Mouse (Mus musculus) 416B (cell line): ENCODE measurements around the gene Lipe.
"Not testable (repeated sequence)": the region's sequence is repeated elsewhere in the genome, so short reads cannot be mapped to it uniquely, and the experiment has no call there.

ENCODE experiments used
- DNase-seq: peaks from one replicate; pipeline ENCODE4 v3.0.0; 2011; ENCODE audit warnings: low read depth

Lipe gene

DNA sequence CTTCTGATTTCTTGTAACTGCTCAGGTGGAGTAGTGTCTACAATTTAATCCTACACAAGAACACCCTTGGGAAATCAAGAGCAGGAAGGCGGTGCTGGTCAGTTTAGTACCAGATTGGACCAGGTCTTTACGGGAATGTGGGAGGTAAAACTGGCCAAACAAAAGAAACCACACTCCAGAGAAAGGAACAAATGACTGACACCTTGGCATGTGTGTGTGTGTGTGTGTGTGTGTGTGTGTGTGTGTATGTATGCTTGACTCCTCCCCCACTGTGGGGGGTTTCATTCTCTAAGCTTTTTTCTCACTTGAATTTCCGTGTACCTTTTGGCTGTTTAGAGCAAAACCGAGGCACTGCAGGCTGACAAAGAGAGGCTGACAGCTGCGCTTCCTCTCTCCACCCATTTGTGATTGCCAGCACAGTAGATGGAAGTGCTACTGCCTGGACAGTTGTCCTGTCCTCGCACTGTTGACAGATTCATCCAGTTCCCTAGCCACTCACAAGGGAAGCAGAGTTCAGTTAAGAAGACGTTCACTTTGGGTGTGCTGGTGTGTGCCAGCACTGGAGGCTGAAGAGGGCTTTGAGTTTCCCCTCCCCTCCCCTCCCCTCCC lies 14.4 kb upstream of the Lipe start, which contains the start of gene Cxcl17:
Cxcl17 (minus strand) TSS at position 54 of the 609 bp plus-strand sequence.
- DNase-seq: no peak

DNA sequence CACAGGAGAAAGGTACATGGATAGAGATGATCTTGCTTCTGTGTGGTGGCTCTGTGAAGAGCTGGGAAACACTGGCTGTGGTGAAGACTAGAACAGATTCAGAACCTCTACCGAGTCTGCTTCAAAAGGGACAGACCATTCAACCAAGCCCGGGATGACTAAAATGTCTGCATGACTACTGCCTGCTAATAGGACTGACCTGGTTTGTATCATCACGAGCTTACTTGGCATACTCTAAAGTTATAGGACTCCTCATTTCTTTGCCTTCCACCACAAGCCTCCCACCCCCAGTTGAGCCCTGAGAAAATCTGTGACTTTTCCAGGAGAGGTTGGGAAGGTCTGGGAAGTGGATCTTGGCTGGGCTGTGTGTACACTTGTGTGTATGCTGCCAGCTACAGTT lies 13.4 kb upstream of the Lipe start:
- DNase-seq: no peak

DNA sequence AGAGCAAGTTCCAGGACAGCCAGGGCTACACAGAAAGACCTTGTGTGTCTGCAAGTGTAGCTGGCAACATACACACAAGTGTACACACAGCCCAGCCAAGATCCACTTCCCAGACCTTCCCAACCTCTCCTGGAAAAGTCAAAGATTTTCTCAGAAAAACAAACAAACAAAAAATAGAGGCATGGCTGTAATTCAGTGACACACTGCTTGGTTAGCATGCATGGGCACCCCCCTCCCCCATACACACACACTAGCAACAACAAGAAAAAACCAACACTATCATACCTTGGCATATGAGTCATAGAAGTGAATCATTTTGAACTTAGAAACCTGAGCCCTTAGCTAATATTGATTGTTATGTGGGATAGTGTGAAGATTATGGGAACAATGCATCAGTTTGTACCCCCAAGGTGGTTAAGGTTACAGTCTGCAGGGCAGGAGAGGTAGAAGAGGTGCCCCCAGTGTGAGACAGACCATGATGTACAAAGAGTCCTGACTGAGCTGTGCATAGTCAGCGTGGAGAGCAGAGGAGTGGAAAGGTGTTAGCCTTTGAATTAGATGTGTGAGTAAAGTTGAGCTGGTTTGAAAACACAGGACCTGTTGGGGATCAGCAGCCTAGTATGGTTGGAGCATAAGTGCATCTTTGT lies 12.6 kb upstream of the Lipe start:
- DNase-seq: no peak

GRCm38 (mm10) chr7:25409114-25409760 lies 10.7 kb upstream of the Lipe start:
- peak; percentile 90 for DNase-seq

DNA sequence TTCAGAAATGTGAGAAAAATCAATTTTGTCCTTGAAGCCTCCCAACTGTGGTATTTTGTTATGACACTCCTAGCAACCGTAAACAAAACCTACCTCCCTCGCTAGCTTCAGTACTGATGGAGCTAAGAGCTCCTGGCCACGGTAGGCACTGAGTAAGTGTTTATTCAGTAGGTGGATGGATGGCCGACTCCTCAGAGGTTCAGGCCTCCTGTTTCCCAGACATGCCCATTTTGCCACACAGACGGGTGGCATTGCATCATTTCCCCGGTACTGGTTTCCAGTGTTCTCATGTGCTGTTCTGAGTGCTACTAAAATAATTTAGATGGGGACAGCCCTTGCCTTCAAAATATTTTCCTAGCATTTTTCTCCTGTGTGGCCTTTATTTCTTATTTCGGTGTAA lies 8.0 kb upstream of the Lipe start:
- peak; percentile 64 for DNase-seq

- peak; percentile 85 for DNase-seq
Measured at GRCm38 (mm10) chr7:25402671-25403101, 4.2 kb upstream of the Lipe start.

DNA sequence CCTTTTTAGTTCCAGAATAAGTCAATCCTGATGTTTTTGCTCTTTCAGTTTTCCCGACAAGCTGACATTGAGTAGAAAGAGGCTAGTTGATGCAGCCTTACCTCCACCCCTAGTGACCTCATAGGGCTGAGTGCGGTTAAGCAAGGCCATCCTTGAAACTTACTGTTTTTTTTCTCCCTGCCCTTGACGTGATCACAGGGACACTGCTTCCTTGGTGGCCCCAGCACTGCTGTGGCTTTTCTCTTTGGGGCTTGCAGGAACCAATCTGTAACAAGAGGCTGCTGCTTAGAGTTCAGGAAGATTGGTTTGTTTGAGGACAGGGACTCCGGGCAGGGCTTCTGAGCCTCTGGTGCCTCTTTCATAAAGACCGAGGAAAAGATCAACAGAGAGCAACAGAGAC lies 3.5 kb upstream of the Lipe start:
- no peak for DNase-seq

- no peak for DNase-seq
Measured at GRCm38 (mm10) chr7:25401551-25401950, 3.0 kb upstream of the Lipe start.

- DNase-seq: not testable (repeated sequence)
Measured at GRCm38 (mm10) chr7:25399028-25399427, 518 bp upstream of the Lipe start.

DNA sequence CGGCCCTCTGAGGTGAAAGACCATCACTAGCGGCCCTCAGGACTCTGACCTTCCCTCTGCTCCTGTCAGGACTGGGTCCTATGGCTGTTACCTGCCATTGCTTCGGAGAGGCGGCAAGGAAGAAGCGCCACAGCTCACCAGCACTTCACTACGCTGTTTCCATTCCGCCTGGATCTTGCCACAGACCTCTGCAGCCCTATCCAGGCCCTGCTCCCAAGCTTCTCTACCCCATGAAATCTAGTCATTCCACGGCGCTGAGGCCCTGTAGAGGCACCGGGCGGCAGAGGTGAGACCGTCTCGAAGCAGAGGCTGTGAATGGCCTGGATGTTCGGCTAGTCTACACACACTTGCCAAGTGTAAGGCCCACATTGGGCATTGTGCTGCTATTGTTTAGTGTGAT lies 1.9 kb downstream of the Lipe start:
- no peak for DNase-seq

- DNase-seq: peak; percentile 98
Measured at GRCm38 (mm10) chr7:25395558-25396521, 2.7 kb downstream of the Lipe start.

- DNase-seq: peak; percentile 66
Measured at GRCm38 (mm10) chr7:25395186-25395557, 3.3 kb downstream of the Lipe start.

- DNase-seq: no peak
Measured at GRCm38 (mm10) chr7:25394754-25395153, 3.8 kb downstream of the Lipe start.

GRCm38 (mm10) chr7:25393451-25394210 lies 4.9 kb downstream of the Lipe start:
- DNase-seq: no peak

- no peak for DNase-seq
Measured at GRCm38 (mm10) chr7:25392851-25393250, 5.7 kb downstream of the Lipe start.

- DNase-seq: no peak
Measured at GRCm38 (mm10) chr7:25391856-25392453, 6.6 kb downstream of the Lipe start.

- DNase-seq: no peak
Measured at GRCm38 (mm10) chr7:25390986-25391385, 7.5 kb downstream of the Lipe start.

- peak; percentile 59 for DNase-seq
Measured at GRCm38 (mm10) chr7:25390054-25390770, 8.3 kb downstream of the Lipe start.

GRCm38 (mm10) chr7:25388916-25389315 lies 9.6 kb downstream of the Lipe start:
- no peak for DNase-seq

GRCm38 (mm10) chr7:25387811-25388440 lies 10.6 kb downstream of the Lipe start:
- no peak for DNase-seq
